Mouse (Mus musculus) intestine, postnatal 0 days (tissue): ENCODE data around the gene Mb. TPM values are rescaled to one million over a fixed set of nuclear protein-coding genes. Genes with fewer than 3 reads are reported as not detected.

Experiments used
- ATAC-seq: fragments of 200-750 bp; cut with Nextera tagmentation; 2 replicates; pipeline ENCODE4 v1.8.0; 2017; ENCODE audit warnings: mild to moderate bottlenecking, moderate TSS enrichment, moderate library complexity
- H3K27ac ChIP-seq: fragments of 300-500 bp; sonication (generic); 2 replicates; pipeline ENCODE4 v1.5.1; 2014; ENCODE audit warnings: mild to moderate bottlenecking, low read depth, low read length, moderate library complexity
- H3K27me3 ChIP-seq: fragments of 300-500 bp; sonication (generic); replicated peaks from 2 replicates; pipeline ENCODE4 v1.6.1; 2014; ENCODE audit warnings: low read length, mixed read lengths; ENCODE audit not compliant: control insufficient read depth, insufficient read depth
- H3K36me3 ChIP-seq: fragments of 300-500 bp; sonication (generic); 2 replicates; pipeline ENCODE4 v1.6.1; 2014; ENCODE audit warnings: mild to moderate bottlenecking, moderate library complexity; ENCODE audit not compliant: control insufficient read depth, insufficient read depth
- H3K4me1 ChIP-seq: fragments of 300-500 bp; sonication (generic); replicated peaks from 2 replicates; pipeline ENCODE4 v1.6.1; 2014; ENCODE audit warnings: antibody characterized with exemption, low read length, mixed read lengths; ENCODE audit not compliant: control insufficient read depth, insufficient read depth
- H3K4me2 ChIP-seq: fragments of 300-500 bp; sonication (generic); replicated peaks from 2 replicates; pipeline ENCODE4 v1.6.1; 2014; ENCODE audit warnings: low read depth, mild to moderate bottlenecking, moderate library complexity
- H3K4me3 ChIP-seq: fragments of 300-500 bp; sonication (generic); 2 replicates; pipeline ENCODE4 v1.5.1; 2014; ENCODE audit warnings: low read depth, low read length
- H3K9ac ChIP-seq: fragments of 300-500 bp; sonication (generic); 2 replicates; pipeline ENCODE4 v1.6.1; 2014; ENCODE audit warnings: mild to moderate bottlenecking, low read depth, low read length
- H3K9me3 ChIP-seq: fragments of 300-500 bp; sonication (generic); 2 replicates; pipeline ENCODE4 v1.6.1; 2016; ENCODE audit warnings: mixed run types; ENCODE audit not compliant: control insufficient read depth
- CTCF ChIP-seq: sonication (generic); IDR thresholded peaks from 2 replicates; pipeline ENCODE4 v1.5.1; 2016; ENCODE audit warnings: low read depth, mild to moderate bottlenecking, control low read depth, antibody characterized with exemption, moderate library complexity
- WGBS: fragments of 180-500 bp; shearing (Covaris S2); extraction: QIAGEN DNeasy Blood & Tissue Kit; methylation state at CpG from one replicate; pipeline ENCODE4 v1.1.7; 2014; 5-methylcytosine and 5-hydroxymethylcytosine counted together
- polyA plus RNA-seq: library from polyadenylated mRNA; unstranded; fragments of >200 nt; fragmentation: Nextera tagmentation; extraction: Ambion mirVana; gene quantifications from 2 replicates; pipeline ENCODE4 v1.2.1, GENCODE M21; 2015

The Mb gene
- polyA plus RNA-seq, 1 experiment from 2014 or later, result 0.16 TPM

- Histone ChIP-seq H3K4me3 (no peak overlapping the region), H3K27ac (no peak overlapping the region), H3K9me3 (no peaks in the 10 kb centered on the region), H3K27me3 (no peaks in the 10 kb centered on the region), H3K4me2 (no peak overlapping the region), H3K36me3 (peaks cover 39% of the 10 kb centered on the region), H3K4me1 (no peaks in the 10 kb centered on the region), H3K9ac (no peak overlapping the region)
- no peak for TF ChIP-seq CTCF
- WGBS, result 74% methylated on average over 11 of the region's 11 CpGs
- ATAC-seq, result no peak
Observed at GRCm38 (mm10) chr15:77089249-77089648, 38.8 kb upstream of the Mb start.

GRCm38 (mm10) chr15:77086488-77086887, 36.0 kb upstream of the Mb start:
- H3K4me3 ChIP-seq, result no peak overlapping the region
- no peak overlapping the region for H3K4me2 ChIP-seq
- peaks cover 37% of the 10 kb centered on the region for H3K36me3 ChIP-seq
- no peaks in the 10 kb centered on the region for H3K4me1 ChIP-seq
- ATAC-seq, result no peak
- no peak overlapping the region for H3K9ac ChIP-seq
- H3K9me3 ChIP-seq, result no peaks in the 10 kb centered on the region
- 89% methylated on average over 1 of the region's 1 CpGs for WGBS
- no peak for TF ChIP-seq CTCF
- no peak overlapping the region for H3K27ac ChIP-seq
- no peaks in the 10 kb centered on the region for H3K27me3 ChIP-seq

GRCm38 (mm10) chr15:77085818-77086217, 35.3 kb upstream of the Mb start:
- Histone ChIP-seq H3K27ac (no peak overlapping the region; the same call in 1 of the 2 replicates), H3K4me2 (no peak overlapping the region), H3K36me3 (peaks cover 33% of the 10 kb centered on the region), H3K9ac (no peak overlapping the region), H3K9me3 (no peaks in the 10 kb centered on the region), H3K4me3 (no peak overlapping the region), H3K27me3 (no peaks in the 10 kb centered on the region), H3K4me1 (no peaks in the 10 kb centered on the region)
- WGBS, result 91% methylated on average over 7 of the region's 7 CpGs
- no peak for TF ChIP-seq CTCF
- no peak for ATAC-seq

GRCm38 (mm10) chr15:77081454-77081853, 31.0 kb upstream of the Mb start:
- Histone ChIP-seq H3K4me2 (no peak overlapping the region), H3K4me1 (no peaks in the 10 kb centered on the region), H3K27me3 (no peaks in the 10 kb centered on the region), H3K27ac (no peak overlapping the region), H3K9ac (no peak overlapping the region), H3K4me3 (no peak overlapping the region), H3K36me3 (peaks cover 59% of the 10 kb centered on the region), H3K9me3 (no peaks in the 10 kb centered on the region)
- ATAC-seq, result no peak
- 78% methylated on average over 5 of the region's 5 CpGs for WGBS
- peak; percentile 15; the same call in 1 of the 2 replicates for TF ChIP-seq CTCF

GRCm38 (mm10) chr15:77080684-77081254, 30.3 kb upstream of the Mb start:
- no peak overlapping the region for H3K9ac ChIP-seq
- WGBS, result 79% methylated on average over 14 of the region's 14 CpGs
- no peaks in the 10 kb centered on the region for H3K9me3 ChIP-seq
- no peak overlapping the region for H3K27ac ChIP-seq
- no peak overlapping the region for H3K4me3 ChIP-seq
- peaks cover 56% of the 10 kb centered on the region for H3K36me3 ChIP-seq
- no peaks in the 10 kb centered on the region for H3K4me1 ChIP-seq
- H3K4me2 ChIP-seq, result no peak overlapping the region
- H3K27me3 ChIP-seq, result no peaks in the 10 kb centered on the region
- no peak for TF ChIP-seq CTCF
- no peak for ATAC-seq

GRCm38 (mm10) chr15:77079890-77080361, 29.5 kb upstream of the Mb start:
- Histone ChIP-seq H3K4me2 (no peak overlapping the region), H3K27me3 (no peaks in the 10 kb centered on the region), H3K27ac (no peak overlapping the region), H3K9ac (no peak overlapping the region), H3K4me3 (no peak overlapping the region), H3K36me3 (peaks cover 48% of the 10 kb centered on the region; the same call in 1 of the 2 replicates), H3K4me1 (no peaks in the 10 kb centered on the region), H3K9me3 (no peaks in the 10 kb centered on the region)
- 88% methylated on average over 11 of the region's 11 CpGs for WGBS
- TF ChIP-seq CTCF, result no peak
- ATAC-seq, result no peak
